Mouse (Mus musculus) heart, embryonic 16.5 days (tissue): ENCODE measurements at regions not wholly inside any gene's neighbourhood (a gene's known extent, or its start where the extent isn't known, plus 50 kb on each side); places are given as distances from the start of the nearest gene placed in this dataset.

Source experiments
- ATAC-seq: fragments of 200-750 bp; cut with Nextera tagmentation; replicated peaks from 2 replicates; pipeline ENCODE4 v1.8.0; 2017; ENCODE audit warnings: moderate number of reproducible peaks; ENCODE audit not compliant: insufficient read depth, low FRiP score; ENCODE audit errors: extremely low read depth
- H3K27ac ChIP-seq: fragments of 300-500 bp; sonication (generic); 2 replicates; pipeline ENCODE4 v1.5.1; 2014; ENCODE audit warnings: mild to moderate bottlenecking, low read length, control low read depth, moderate library complexity
- H3K27me3 ChIP-seq: fragments of 300-500 bp; sonication (generic); 2 replicates; pipeline ENCODE4 v1.6.1; 2014; ENCODE audit warnings: low read length, mixed read lengths; ENCODE audit not compliant: control insufficient read depth, insufficient read depth
- H3K36me3 ChIP-seq: fragments of 300-500 bp; sonication (generic); 2 replicates; pipeline ENCODE4 v1.6.1; 2014; ENCODE audit not compliant: control insufficient read depth, insufficient read depth
- H3K4me1 ChIP-seq: fragments of 300-500 bp; sonication (generic); 2 replicates; pipeline ENCODE4 v1.6.1; 2014; ENCODE audit warnings: low read length, mixed read lengths; ENCODE audit not compliant: control insufficient read depth, insufficient read depth
- H3K4me2 ChIP-seq: fragments of 300-500 bp; sonication (generic); 2 replicates; pipeline ENCODE4 v1.6.1; 2014; ENCODE audit warnings: low read depth, mild to moderate bottlenecking, control low read depth, low read length
- H3K4me3 ChIP-seq: fragments of 300-500 bp; sonication (generic); 2 replicates; pipeline ENCODE4 v1.5.1; 2014; ENCODE audit warnings: mild to moderate bottlenecking, control low read depth, low read length
- H3K9ac ChIP-seq: fragments of 300-500 bp; sonication (generic); 2 replicates; pipeline ENCODE4 v1.6.1; 2014; ENCODE audit warnings: low read length, control low read depth
- H3K9me3 ChIP-seq: fragments of 300-500 bp; sonication (generic); replicated peaks from 2 replicates; pipeline ENCODE4 v1.6.1; 2016; ENCODE audit warnings: low read length; ENCODE audit not compliant: control insufficient read depth
- WGBS: fragments of 180-500 bp; shearing (Covaris S2); extraction: QIAGEN DNeasy Blood & Tissue Kit; methylation state at CpG from one replicate; pipeline ENCODE4 v1.1.7; 2014; 5-methylcytosine and 5-hydroxymethylcytosine counted together

GRCm38 (mm10) chr6:93194741-93195140, 251.4 kb upstream of the Adamts9 start:
- H3K4me3 ChIP-seq = no peak overlapping the region
- peaks cover 4% of the 10 kb centered on the region for H3K4me1 ChIP-seq
- 78% methylated on average over 6 of the region's 6 CpGs for WGBS
- H3K9me3 ChIP-seq = no peaks in the 10 kb centered on the region
- H3K4me2 ChIP-seq = no peak overlapping the region
- H3K9ac ChIP-seq = no peak overlapping the region
- ATAC-seq = no peak
- H3K27ac ChIP-seq = no peak overlapping the region
- no peaks in the 10 kb centered on the region for H3K27me3 ChIP-seq
- no peaks in the 10 kb centered on the region for H3K36me3 ChIP-seq

DNA sequence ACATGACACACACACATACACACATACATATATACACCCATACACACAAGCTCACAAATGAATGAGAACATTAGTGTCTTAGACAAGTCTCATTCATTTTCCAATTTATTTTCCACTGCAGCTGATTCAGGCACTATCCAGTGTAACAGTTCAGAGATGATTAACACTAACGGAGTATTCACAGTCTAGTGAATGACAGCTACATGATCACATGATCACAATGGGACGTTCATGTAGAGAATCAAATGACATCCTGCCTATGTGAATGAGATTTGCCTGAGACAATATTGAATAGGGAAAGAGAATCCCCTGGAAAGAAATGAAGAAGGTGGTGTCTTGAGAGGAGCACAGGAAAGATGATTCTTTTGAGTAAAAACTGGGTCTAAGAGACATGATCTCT, 249.7 kb upstream of the Adamts9 start:
- H3K27ac ChIP-seq = no peak overlapping the region
- no peak for ATAC-seq
- WGBS = 48% methylated on average over 2 of the region's 2 CpGs
- H3K4me3 ChIP-seq = no peak overlapping the region
- H3K4me2 ChIP-seq = no peak overlapping the region
- no peaks in the 10 kb centered on the region for H3K27me3 ChIP-seq
- H3K36me3 ChIP-seq = no peaks in the 10 kb centered on the region
- no peak overlapping the region for H3K9ac ChIP-seq
- no peaks in the 10 kb centered on the region; the same call in 1 of the 2 replicates for H3K4me1 ChIP-seq
- H3K9me3 ChIP-seq = no peaks in the 10 kb centered on the region

- H3K9me3 ChIP-seq = no peaks in the 10 kb centered on the region
- 88% methylated on average over 2 of the region's 2 CpGs for WGBS
- no peak for ATAC-seq
These were observed 247.7 kb upstream of the Adamts9 start for GRCm38 (mm10) chr6:93190986-93191385.

DNA sequence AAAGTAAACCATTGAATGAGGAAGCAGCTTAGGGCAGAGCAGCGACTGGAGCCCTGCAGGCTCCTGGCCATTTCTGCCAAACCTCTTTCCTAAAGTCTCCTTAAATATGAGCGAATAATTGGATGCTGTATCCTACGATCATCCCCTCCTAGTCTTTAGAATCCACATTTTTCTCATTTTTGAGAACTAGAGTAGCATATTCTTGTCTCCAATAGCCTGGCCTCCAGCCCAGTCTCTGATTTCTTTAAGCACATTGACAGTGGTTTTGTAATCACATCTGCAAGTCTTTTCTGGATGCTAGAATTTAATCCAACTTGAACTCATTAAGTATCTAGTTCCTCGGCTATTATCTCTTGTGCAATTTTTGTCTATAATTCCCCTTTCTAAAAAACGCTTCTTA, 225.2 kb upstream of the Adamts9 start:
- H3K27ac ChIP-seq = no peak overlapping the region
- no peak overlapping the region for H3K9ac ChIP-seq
- peaks cover 42% of the 10 kb centered on the region for H3K4me1 ChIP-seq
- no peaks in the 10 kb centered on the region for H3K27me3 ChIP-seq
- H3K9me3 ChIP-seq = no peaks in the 10 kb centered on the region
- WGBS = 67% methylated on average over 5 of the region's 5 CpGs
- ATAC-seq = no peak
- no peak overlapping the region for H3K4me3 ChIP-seq
- no peaks in the 10 kb centered on the region for H3K36me3 ChIP-seq
- H3K4me2 ChIP-seq = no peak overlapping the region

More at GRCm38 (mm10) chr6:93190986-93191385, 247.7 kb upstream of the Adamts9 start:
- Histone ChIP-seq H3K9ac (no peak overlapping the region), H3K27ac (no peak overlapping the region), H3K4me2 (no peak overlapping the region), H3K36me3 (no peaks in the 10 kb centered on the region), H3K4me1 (no peaks in the 10 kb centered on the region), H3K4me3 (no peak overlapping the region), H3K27me3 (no peaks in the 10 kb centered on the region)

- Histone ChIP-seq H3K4me3 (no peak overlapping the region), H3K27ac (peak overlapping the region; percentile 0; the same call in 1 of the 2 replicates), H3K9me3 (no peaks in the 10 kb centered on the region), H3K27me3 (no peaks in the 10 kb centered on the region), H3K9ac (no peak overlapping the region), H3K4me2 (no peak overlapping the region), H3K4me1 (peaks cover 32% of the 10 kb centered on the region), H3K36me3 (no peaks in the 10 kb centered on the region)
- WGBS = 30% methylated on average over 7 of the region's 7 CpGs
- ATAC-seq = no peak
These were observed 224.0 kb upstream of the Adamts9 start for GRCm38 (mm10) chr6:93167281-93167680.

- Histone ChIP-seq H3K4me3 (no peak overlapping the region), H3K9me3 (no peaks in the 10 kb centered on the region), H3K27ac (peak overlapping the region; percentile 79), H3K9ac (0 out of 2 replicates have a peak overlapping the region, but pooled peaks have one; percentile 15), H3K4me1 (peaks cover 21% of the 10 kb centered on the region), H3K4me2 (peak overlapping the region; percentile 30; the same call in 1 of the 2 replicates), H3K36me3 (no peaks in the 10 kb centered on the region), H3K27me3 (no peaks in the 10 kb centered on the region)
- WGBS = 16% methylated on average over 4 of the region's 4 CpGs
- ATAC-seq = 0 out of 2 replicates have a peak, but pooled peaks have one; percentile 52
These were observed 222.7 kb upstream of the Adamts9 start for GRCm38 (mm10) chr6:93165942-93166341.

DNA sequence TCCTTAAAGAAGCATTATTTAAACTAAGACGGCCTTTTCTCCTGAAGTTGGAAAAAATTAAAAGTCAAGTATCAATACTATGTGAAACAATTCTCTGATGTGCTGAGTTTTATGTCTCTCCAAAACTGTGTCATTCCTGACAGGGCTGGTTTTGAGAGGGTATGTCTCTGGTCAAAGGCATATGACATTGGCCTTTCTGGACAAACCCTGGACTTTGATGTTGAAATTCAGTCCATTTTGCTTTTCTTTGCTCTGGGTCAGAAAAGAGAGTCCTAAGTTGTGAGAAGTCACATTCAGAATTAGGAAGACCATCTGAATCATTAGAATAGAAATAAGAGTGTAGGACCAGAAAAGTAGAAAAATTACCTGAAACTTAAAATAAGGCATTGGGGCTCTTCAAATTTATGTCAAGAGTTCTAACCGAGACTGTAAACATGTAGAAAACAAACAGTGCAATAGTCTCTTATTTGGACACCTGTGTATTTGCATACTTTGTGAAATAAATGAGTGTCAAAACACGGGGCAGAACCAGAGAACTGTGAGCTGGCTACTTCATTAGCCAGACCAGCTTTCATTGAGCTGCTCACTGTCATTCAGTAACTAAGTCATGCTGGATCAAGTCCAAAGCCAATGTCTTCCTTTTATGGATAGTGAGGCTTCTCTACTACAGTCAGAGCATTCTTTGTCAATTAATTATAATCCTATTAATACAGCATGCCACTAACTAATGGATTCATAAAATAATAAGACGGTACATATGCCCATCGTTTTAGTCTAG, 209.3 kb upstream of the Adamts9 start:
- H3K9me3 ChIP-seq = no peaks in the 10 kb centered on the region
- H3K27ac ChIP-seq = no peak overlapping the region
- no peak overlapping the region for H3K4me3 ChIP-seq
- H3K4me2 ChIP-seq = no peak overlapping the region
- peaks cover 9% of the 10 kb centered on the region for H3K4me1 ChIP-seq
- H3K27me3 ChIP-seq = no peaks in the 10 kb centered on the region
- no peak overlapping the region for H3K9ac ChIP-seq
- WGBS = 82% methylated on average over 5 of the region's 5 CpGs
- no peak for ATAC-seq
- H3K36me3 ChIP-seq = no peaks in the 10 kb centered on the region

- WGBS = 33% methylated on average over 2 of the region's 2 CpGs
- Histone ChIP-seq H3K9me3 (no peaks in the 10 kb centered on the region), H3K36me3 (no peaks in the 10 kb centered on the region), H3K4me1 (peaks cover 9% of the 10 kb centered on the region), H3K27me3 (no peaks in the 10 kb centered on the region), H3K4me3 (no peak overlapping the region), H3K27ac (no peak overlapping the region), H3K9ac (no peak overlapping the region), H3K4me2 (no peak overlapping the region)
- no peak; the same call in 1 of the 2 replicates for ATAC-seq
These were observed 207.2 kb upstream of the Adamts9 start for GRCm38 (mm10) chr6:93150531-93150930.

DNA sequence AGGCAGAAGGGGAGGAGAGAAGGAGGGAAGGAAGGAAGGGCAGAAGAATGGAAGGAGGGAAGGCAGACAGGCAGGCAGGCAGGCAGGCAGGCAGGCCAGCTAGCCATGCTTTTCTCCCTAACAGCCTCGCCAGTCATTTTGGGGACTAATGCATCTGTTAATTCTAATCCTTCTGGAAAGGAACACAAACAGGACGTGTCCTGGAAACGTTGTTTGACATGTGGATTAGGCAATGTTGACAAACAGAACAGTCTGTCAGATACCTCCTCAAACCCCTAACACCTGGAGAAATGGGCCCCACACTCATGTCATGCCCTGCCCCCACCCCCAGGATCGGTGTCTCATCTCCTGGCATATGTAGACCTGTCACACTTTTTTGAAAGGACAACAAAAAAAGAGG, 206.7 kb upstream of the Adamts9 start:
- H3K4me3 ChIP-seq = no peak overlapping the region
- 33% methylated on average over 4 of the region's 4 CpGs for WGBS
- H3K4me2 ChIP-seq = no peak overlapping the region
- H3K36me3 ChIP-seq = no peaks in the 10 kb centered on the region
- H3K4me1 ChIP-seq = peaks cover 9% of the 10 kb centered on the region
- no peaks in the 10 kb centered on the region for H3K9me3 ChIP-seq
- no peak overlapping the region for H3K27ac ChIP-seq
- no peaks in the 10 kb centered on the region for H3K27me3 ChIP-seq
- no peak for ATAC-seq
- H3K9ac ChIP-seq = no peak overlapping the region
